Mouse (Mus musculus) c-Kit-positive CD71-negative TER-119-negative erythroid progenitor cells, embryonic 14.5 days (primary cell): Measurements from ENCODE around the gene Inpp5a.

Experiments
- DNase-seq: peaks from one replicate; pipeline ENCODE4 v3.0.0-alpha.2; 2013; ENCODE audit warnings: low read depth

Inpp5a gene

GRCm38 (mm10) chr7:139371389-139371788 is 17.5 kb upstream of the Inpp5a start:
- DNase-seq = no peak

- no peak for DNase-seq
These were observed 11.5 kb upstream of the Inpp5a start for GRCm38 (mm10) chr7:139377381-139377780.

- DNase-seq = no peak
These were observed 10.6 kb upstream of the Inpp5a start for GRCm38 (mm10) chr7:139378355-139378754.

- no peak for DNase-seq
These were observed 9.2 kb upstream of the Inpp5a start for GRCm38 (mm10) chr7:139379745-139380144.

- DNase-seq = no peak
These were observed 8.7 kb upstream of the Inpp5a start for GRCm38 (mm10) chr7:139380225-139380624.

GRCm38 (mm10) chr7:139381877-139382276 is 7.0 kb upstream of the Inpp5a start:
- no peak for DNase-seq

GRCm38 (mm10) chr7:139382796-139383195 is 6.1 kb upstream of the Inpp5a start:
- DNase-seq = no peak

- DNase-seq = no peak
These were observed 4.4 kb upstream of the Inpp5a start for GRCm38 (mm10) chr7:139384500-139384899.

- DNase-seq = no peak
These were observed 3.9 kb upstream of the Inpp5a start for GRCm38 (mm10) chr7:139384916-139385530.

- DNase-seq = no peak
These were observed 1.8 kb upstream of the Inpp5a start for GRCm38 (mm10) chr7:139386933-139387690.

GRCm38 (mm10) chr7:139387921-139388669 is 814 bp upstream of the Inpp5a start:
- DNase-seq = no peak

GRCm38 (mm10) chr7:139389213-139389761 is 378 bp downstream of the Inpp5a start:
- no peak for DNase-seq

GRCm38 (mm10) chr7:139390380-139390779 is 1.5 kb downstream of the Inpp5a start:
- no peak for DNase-seq

- DNase-seq = no peak
These were observed 2.0 kb downstream of the Inpp5a start for GRCm38 (mm10) chr7:139390926-139391325.

- no peak for DNase-seq
These were observed 2.8 kb downstream of the Inpp5a start for GRCm38 (mm10) chr7:139391691-139392090.

- no peak for DNase-seq
These were observed 3.2 kb downstream of the Inpp5a start for GRCm38 (mm10) chr7:139392106-139392505.

- no peak for DNase-seq
These were observed 3.9 kb downstream of the Inpp5a start for GRCm38 (mm10) chr7:139392691-139393235.

- DNase-seq = no peak
These were observed 8.6 kb downstream of the Inpp5a start for GRCm38 (mm10) chr7:139397521-139397920.

GRCm38 (mm10) chr7:139398111-139398510 is 9.2 kb downstream of the Inpp5a start:
- no peak for DNase-seq

- no peak for DNase-seq
These were observed 9.7 kb downstream of the Inpp5a start for GRCm38 (mm10) chr7:139398530-139399021.

- no peak for DNase-seq
These were observed 10.7 kb downstream of the Inpp5a start for GRCm38 (mm10) chr7:139399572-139399971.
